ENCODE assay signal across 12 mouse cellular contexts in the genomic region with DNA sequence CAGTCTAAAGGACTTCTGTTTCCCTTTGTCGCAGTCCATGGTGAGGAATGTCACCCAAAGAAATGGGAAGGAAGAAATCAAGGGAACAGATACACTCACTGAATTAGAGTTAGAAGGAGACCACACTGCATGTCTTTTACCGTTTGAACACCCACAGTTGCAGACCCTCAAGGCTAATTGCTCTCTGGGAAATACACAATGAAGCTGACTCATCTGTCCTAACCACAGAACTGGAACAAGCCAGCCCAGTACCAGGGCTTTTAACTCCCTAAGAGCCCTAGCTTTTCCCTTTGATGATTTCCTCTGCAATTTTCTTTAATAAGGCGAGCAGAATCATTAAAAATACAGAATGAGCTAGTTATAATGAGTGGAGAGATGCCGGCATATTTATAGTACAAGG. TPM values are rescaled to one million over a fixed set of nuclear protein-coding genes. Genes with fewer than 3 reads are reported as not detected.
DNase-seq lines count a peak whose midpoint lies in the region; ATAC-seq lines count a peak whose summit lies in the region.
"Had no signal": no experiment of that assay in that cellular context is flagged by ENCODE, and none has a peak within 500 bp of the region (broad histone marks: within the 10 kb centered on the region; RNA-seq: fewer than 3 reads in every experiment).

No protein-coding gene starts in this region.

- no peaks in the 10 kb centered on the region for H3K27me3 ChIP-seq in forebrain, embryonic 11.5 days (ENCODE audit: control insufficient read depth, insufficient read depth, low read length)
- H3K27me3 ChIP-seq in forebrain, embryonic 10.5 days (ENCODE audit: poor library complexity, severe bottlenecking): no peaks in the 10 kb centered on the region
- H3K27me3 ChIP-seq in hindbrain, embryonic 16.5 days (replicated peaks; ENCODE audit: control insufficient read depth, insufficient read depth, low read length): no peaks in the 10 kb centered on the region
- H3K27me3 ChIP-seq: embryonic facial prominence, embryonic 13.5 days; megakaryocyte, embryonic 14.5 days had no signal

- no peak overlapping the region for H3K4me3 ChIP-seq in forebrain, embryonic 11.5 days (ENCODE audit: low read depth, low read length)
- H3K4me3 ChIP-seq in forebrain, embryonic 10.5 days: no peak overlapping the region
- no peak overlapping the region for H3K4me3 ChIP-seq in hindbrain, embryonic 16.5 days (ENCODE audit: low read length)
- H3K4me3 ChIP-seq: embryonic facial prominence, embryonic 13.5 days; megakaryocyte, embryonic 14.5 days had no signal

- DNase-seq in forebrain, embryonic 11.5 days (ENCODE audit: low spot score): no peak
- DNase-seq in forebrain, embryonic 10.5 days (ENCODE audit: extremely low spot score, low spot score): no peak
- peak; percentile 64 for DNase-seq in 3T3-L1 (ENCODE audit: low read depth, low spot score)
- DNase-seq in adrenal gland, postnatal 14 days: peak; percentile 27
- no peak for DNase-seq in heart, adult 9 months (ENCODE audit: low spot score in 2 of 2)
- DNase-seq in spleen, postnatal 14 days (ENCODE audit: low spot score in 2 of 2): no peak
- no peak for DNase-seq in heart, adult 18-20 months
- DNase-seq: kidney, postnatal 14 days had no signal

- H3K9me3 ChIP-seq in forebrain, embryonic 11.5 days (ENCODE audit: control insufficient read depth, low read length): no peaks in the 10 kb centered on the region
- H3K9me3 ChIP-seq in forebrain, embryonic 10.5 days: no peaks in the 10 kb centered on the region
- H3K9me3 ChIP-seq in hindbrain, embryonic 16.5 days (ENCODE audit: control insufficient read depth, low read length): no peaks in the 10 kb centered on the region
- H3K9me3 ChIP-seq: embryonic facial prominence, embryonic 13.5 days; megakaryocyte, embryonic 14.5 days had no signal

- H3K36me3 ChIP-seq in forebrain, embryonic 11.5 days (ENCODE audit: control insufficient read depth, insufficient read depth, low read length): no peaks in the 10 kb centered on the region
- no peaks in the 10 kb centered on the region for H3K36me3 ChIP-seq in forebrain, embryonic 10.5 days (replicated peaks)
- no peaks in the 10 kb centered on the region for H3K36me3 ChIP-seq in hindbrain, embryonic 16.5 days (ENCODE audit: control insufficient read depth, insufficient read depth, low read length)

- no peak overlapping the region for H3K9ac ChIP-seq in forebrain, embryonic 11.5 days (ENCODE audit: low read length)
- H3K9ac ChIP-seq in hindbrain, embryonic 16.5 days (ENCODE audit: low read depth, low read length): no peak overlapping the region
- H3K9ac ChIP-seq: embryonic facial prominence, embryonic 13.5 days had no signal

- WGBS in forebrain, embryonic 11.5 days: 43% methylated on average over 4 of the region's 4 CpGs
- 52% methylated on average over 4 of the region's 4 CpGs for WGBS in forebrain, embryonic 10.5 days
- 51% methylated on average over 4 of the region's 4 CpGs for WGBS in hindbrain, embryonic 16.5 days

- H3K4me1 ChIP-seq in forebrain, embryonic 11.5 days (replicated peaks; ENCODE audit: control insufficient read depth, insufficient read depth, low read length): no peaks in the 10 kb centered on the region
- H3K4me1 ChIP-seq in forebrain, embryonic 10.5 days: peaks cover 12% of the 10 kb centered on the region; the same call in 1 of the 2 replicates
- no peaks in the 10 kb centered on the region for H3K4me1 ChIP-seq in hindbrain, embryonic 16.5 days (ENCODE audit: control insufficient read depth, insufficient read depth, low read depth, low read length)

- no peak overlapping the region for H3K4me2 ChIP-seq in forebrain, embryonic 11.5 days (ENCODE audit: low read depth, low read length, severe bottlenecking)
- H3K4me2 ChIP-seq in hindbrain, embryonic 16.5 days (ENCODE audit: low read length): no peak overlapping the region
- H3K4me2 ChIP-seq: embryonic facial prominence, embryonic 13.5 days had no signal

- peak; percentile 83 for ATAC-seq in forebrain, embryonic 11.5 days (replicated peaks; ENCODE audit: low FRiP score)
- ATAC-seq in hindbrain, embryonic 16.5 days: peak; percentile 68
- ATAC-seq: CD4-positive, CD25-positive, alpha-beta regulatory T cell, adult 4 months had no signal

- no peak overlapping the region for H3K27ac ChIP-seq in forebrain, embryonic 11.5 days (ENCODE audit: low read depth, low read length)
- H3K27ac ChIP-seq in forebrain, embryonic 10.5 days: no peak overlapping the region
- H3K27ac ChIP-seq in hindbrain, embryonic 16.5 days (ENCODE audit: low read depth, low read length): no peak overlapping the region
- H3K27ac ChIP-seq: embryonic facial prominence, embryonic 13.5 days had no signal

RNA-seq across cellular contexts. Expression of a gene that starts 48.9 kb away (rescaled TPM):
- 2.2 and 2.5 TPM in 2 replicates for polyA plus RNA-seq in forebrain, embryonic 11.5 days (2014; fragmentation: Nextera tagmentation; extraction: Ambion mirVana)
- 1.5 and 1.8 TPM in 2 replicates for polyA plus RNA-seq in forebrain, embryonic 10.5 days (2016; fragmentation: Nextera tagmentation; extraction: Ambion mirVana)
- 1.7 and 2.5 TPM in 2 replicates for total RNA-seq in adrenal gland, postnatal 14 days (2021)
- polyA plus RNA-seq in hindbrain, embryonic 16.5 days (2015; fragmentation: Nextera tagmentation; extraction: Ambion mirVana): 3.0 and 3.3 TPM in 2 replicates
- 1 to 10 TPM; 1.2 TPM for total RNA-seq in heart, adult 18-20 months (2021)

Comparison
In these comparisons a context has a peak if more than half of its experiments do, and no peak if none do; other contexts are left out.
1. DNase-seq: peak in 3T3-L1 (single experiment) and adrenal gland, postnatal 14 days (single experiment); none in forebrain, embryonic 11.5 days (single experiment), forebrain, embryonic 10.5 days (single experiment), heart, adult 9 months (0 of 2), spleen, postnatal 14 days (0 of 2) and heart, adult 18-20 months (0 of 2).